Mouse (Mus musculus) lung, postnatal 10 days (tissue): ENCODE data around the gene Stn1.

ENCODE experiments used
- DNase-seq: peaks from one replicate; pipeline ENCODE4 v3.0.0; 2021

Stn1 gene

DNA sequence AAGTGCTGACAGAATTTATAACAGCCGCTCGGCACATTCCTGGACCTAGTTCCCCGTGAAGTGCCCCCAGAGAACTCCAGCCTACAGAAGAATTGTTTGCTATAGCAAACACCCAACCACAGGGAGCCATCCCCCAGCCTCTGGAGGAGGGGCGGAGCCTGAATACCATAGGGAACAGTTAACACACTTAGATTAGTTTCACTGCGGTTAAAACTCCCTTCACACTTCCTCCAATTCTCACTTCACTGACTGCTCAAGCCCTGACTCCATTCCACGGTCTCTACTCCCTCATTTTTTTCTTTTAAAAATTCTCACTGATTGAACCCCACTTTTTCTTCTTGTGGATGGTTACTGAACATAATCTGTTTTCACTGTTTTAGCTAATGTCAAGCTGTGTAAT is 1.5 kb upstream of the Stn1 start:
- peak; percentile 69 for DNase-seq

DNA sequence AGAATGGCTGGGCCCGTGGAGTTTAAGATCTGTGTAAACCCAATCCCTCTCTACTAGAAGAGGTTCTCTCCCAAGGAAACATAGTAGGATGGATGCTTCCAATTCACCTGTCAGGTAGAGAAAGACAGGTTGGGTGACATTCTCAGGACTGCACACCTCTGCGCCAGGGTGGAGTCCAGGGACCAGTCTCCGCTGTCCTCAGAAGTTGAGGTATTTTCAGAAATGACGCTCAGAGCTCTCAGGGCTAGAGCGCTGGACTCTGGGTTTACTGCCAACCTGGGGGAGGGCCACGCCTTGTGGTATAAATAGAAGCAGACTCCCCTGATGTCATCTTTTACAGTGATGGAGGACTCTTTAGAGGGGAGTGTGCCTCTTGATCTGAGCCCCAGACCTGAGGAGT is 572 bp upstream of the Stn1 start:
- DNase-seq: peak; percentile 65

DNA sequence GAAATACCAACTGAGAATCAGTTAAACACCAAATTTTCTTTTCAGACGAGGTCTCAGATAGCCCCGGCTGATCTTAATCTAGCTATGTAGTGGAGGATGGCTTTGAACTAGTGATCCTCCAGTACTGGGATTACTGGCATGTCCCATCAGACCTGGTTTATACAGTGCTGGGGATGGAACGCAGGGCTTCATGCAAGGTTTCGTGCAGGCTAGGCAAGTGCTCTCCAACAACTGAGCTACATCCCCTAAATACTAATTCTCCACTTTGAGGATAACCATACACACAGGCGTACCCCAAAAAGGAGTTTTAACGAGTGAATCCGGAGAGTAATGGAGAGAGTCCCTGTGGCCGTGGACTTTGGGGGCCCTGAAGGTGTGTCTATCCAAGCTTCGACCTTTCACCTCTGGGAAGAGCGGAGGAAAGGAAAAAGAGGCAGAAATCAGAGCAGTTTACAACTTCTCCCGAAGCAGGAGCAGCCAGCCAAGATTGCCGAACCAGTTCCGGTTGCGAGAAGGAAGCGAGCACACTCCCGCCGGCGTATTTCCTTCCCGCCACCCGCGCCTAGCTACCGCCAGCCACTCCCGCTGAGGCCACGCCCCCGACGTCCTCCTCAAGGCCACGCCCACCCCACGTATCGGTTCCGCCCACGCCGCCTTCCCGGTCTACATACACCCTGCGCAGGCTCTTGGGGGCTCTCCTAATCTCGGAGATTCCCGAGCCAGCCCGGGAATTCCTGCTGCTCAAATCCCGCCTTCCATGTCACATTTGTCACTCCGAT is 597 bp downstream of the Stn1 start:
- peak; percentile 100 for DNase-seq

DNA sequence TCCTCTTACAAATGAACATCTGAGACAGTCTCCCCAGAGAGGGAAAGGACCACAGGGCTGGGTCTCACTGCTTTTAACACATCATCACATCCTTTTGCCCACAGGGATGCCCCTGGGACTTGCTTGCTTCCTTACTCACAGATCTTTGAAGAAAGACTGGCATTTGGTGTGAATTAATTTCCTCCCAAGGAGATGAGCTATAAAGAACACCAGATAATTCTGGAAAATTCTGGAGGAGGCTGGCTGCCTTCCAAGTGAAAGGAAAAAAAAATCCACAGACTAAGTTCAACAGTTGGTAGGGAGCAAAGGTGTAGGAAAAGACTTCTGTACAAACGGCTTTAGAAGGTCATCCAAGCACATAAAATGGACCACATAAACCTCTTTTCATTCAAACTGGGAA is 3.2 kb downstream of the Stn1 start:
- no peak for DNase-seq

DNA sequence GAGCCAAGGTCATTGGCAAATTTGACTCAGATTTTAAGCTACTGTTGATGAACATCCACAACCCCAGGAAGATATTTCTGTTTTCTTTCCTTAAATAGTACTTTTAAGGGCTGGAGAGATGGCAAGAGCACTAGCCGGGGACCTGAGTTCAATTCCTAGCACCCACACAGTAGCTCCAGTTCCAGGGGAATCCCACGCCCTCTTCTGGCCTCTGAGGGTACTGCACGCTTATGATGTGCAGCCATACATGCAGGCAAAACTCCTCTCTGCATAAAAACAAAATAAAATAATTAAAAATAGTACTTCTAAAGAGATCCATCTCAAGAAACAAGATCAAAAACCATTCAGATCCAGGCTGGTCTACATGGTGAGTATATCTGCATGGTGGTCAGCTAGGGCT is 4.9 kb downstream of the Stn1 start:
- DNase-seq: peak; percentile 19

DNA sequence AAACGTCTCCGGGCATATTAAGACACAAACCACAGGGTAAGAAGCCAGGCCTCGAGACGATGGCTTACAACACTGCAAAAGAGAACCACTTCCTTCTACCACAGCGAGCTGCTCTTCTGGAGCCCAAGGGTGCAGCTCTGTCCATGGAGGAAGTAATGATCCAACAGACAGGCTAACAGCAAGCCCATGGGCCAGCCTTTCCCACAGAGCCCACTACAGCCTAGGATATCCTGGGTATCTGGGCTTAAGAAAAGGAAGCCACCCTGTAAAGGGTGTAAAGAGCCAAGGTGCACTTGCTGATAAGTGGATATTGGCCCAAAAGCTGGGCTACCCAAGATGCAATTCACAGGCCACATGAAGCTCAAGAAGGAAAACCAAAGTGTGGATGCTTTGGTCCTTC is 6.0 kb downstream of the Stn1 start:
- no peak for DNase-seq

DNA sequence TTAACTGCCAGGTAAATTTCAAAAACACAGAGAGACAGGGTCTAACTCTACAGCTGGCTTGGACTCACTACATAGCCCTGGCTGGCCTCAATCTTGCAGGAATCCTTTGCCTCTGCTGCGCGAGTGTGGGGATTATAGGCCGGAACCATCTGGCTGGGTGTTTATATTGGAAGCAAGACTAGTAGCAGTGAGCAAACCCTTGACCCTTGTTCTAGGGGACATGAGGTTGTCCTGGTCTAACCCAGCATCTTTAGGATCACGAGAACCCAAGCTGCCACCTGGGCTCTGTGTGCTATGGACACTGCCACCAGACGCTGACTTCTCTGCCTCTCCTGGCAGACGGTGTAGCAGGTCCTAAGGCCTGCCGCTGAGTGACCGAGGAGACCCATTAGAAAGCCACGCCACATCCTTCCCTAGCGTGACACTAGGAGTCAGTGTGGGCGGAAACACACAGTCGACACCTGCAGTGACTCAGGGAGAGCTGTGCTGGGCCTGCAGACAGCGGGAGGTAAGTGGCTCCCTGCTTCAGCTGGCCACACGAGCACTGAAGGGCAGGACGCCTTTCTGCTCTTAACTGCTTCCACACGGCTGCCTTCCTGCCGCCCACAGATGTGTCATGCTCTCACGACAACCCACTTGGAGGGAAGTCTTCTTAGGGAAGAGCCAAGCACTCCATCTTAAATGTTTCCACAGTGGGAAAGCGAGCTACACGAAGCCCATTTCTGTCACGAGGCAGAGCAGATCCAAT is 10.9 kb downstream of the Stn1 start:
- no peak for DNase-seq

DNA sequence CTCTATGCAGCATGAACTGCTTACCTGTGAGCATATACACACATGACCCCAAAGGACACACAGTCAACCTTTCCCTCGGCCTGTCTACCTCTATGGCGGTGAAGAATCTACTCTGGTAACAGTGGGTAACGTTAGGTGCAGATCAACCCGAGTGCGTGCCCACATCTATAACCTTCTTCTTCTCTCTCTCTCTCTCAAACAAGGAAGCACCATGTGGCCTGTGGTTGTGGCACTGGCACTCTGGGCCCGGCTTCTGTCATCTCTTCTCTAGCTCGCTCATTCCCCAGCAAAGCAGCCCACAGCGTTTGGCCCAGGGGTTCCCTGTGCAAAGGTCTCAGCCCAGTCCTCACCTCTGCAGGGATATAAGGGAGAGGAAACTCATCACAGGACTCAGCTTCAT is 12.4 kb downstream of the Stn1 start:
- no peak for DNase-seq

DNA sequence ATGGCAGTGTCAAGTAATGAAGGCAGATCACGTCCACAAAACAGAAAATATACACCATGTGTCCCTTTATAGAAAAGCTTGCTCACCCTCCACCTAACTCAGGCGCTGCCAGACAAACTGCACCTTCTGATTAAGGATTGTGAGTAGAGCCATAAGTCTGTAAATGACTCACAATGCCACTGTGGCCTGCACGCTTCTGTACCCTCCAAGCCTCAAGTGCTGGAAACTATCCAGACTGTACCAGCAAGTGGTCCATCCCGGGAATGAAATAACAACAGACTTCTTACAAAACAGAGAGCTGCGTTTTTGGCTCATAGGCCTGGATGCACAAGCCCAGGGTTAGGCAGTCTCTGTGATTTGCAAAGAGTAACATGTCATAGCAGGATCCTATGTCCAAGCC is 15.9 kb downstream of the Stn1 start:
- no peak for DNase-seq

DNA sequence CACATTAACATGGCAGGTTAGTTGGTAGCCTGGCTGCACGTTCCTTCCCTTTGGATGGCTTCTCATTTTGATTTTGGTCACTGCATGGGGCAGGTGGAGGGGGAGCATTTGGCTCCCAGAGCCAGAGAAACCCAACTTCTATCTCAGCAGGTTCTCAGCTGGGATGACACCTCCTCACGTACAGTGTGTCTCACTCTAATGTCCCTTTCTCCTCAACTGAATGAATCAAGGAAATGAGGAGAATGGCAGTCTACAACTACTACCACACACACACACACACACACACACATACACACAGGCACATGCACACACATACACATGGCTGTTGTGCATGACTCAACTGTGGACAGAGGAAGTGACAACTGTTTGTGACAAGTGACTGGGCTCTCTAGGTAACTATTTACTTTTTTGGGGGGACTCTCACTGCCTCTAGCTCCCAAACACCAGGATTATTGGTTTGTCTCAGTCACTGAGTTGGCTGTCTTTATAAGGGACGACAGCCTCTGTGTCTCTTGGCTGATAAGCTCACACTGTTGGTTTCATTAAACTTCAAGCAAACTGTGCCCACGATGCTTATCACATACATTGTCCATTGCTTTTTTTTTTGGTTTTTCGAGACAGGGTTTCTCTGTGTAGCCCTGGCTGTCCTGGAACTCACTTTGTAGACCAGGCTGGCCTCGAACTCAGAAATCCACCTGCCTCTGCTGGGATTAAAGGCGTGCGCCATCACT is 18.0 kb downstream of the Stn1 start:
- no peak for DNase-seq

DNA sequence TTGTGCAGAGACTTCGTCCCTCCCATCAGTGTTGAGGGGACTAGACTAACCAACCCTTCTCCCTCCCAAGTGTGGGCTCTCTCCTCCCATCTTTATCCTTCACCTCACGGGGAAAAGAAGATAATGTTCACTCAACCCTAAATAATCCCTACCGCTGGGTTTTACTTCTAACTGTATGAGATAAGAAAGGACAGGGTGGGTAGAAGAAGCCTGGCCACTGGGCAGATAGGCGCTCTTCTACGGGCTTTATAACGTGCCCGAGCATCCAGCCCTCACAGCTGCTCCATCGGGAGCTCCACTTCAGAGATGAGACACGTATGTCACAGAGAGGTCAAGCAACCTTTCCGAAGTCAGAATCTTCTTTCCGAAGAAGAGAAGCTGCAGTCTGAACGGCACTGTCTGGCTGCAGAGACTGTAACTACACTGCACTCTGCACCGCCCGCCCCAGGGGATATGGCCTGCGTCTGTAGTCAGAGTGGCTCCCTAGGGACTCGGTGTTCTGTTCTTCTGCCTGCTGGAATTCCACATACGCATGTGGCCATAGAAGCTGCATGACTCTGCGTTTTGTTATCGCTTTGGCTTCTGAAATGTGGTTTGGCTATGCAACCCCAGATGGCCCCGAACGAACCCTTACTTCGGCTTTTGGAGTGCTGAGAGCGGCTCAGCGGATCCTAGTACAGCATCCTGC is 18.7 kb downstream of the Stn1 start:
- no peak for DNase-seq

DNA sequence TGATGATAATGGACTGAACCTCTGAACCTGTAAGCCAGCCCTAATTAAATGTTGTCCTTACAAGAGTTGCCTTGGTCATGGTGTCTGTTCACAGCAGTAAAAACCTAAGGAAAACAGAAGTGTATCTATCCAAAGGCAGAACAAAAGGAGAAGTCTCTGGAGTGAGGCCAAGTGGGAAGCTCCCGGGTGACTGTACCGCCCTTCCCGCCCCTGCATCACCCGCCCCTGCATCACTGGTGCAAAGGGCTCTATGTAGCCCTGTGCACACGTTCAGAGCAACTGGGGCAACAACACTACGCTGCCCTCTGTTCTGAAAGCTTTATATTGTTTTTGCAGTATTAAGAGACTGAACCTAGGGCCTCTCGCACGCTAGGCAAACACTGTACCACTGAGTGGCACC is 19.7 kb downstream of the Stn1 start:
- DNase-seq: peak; percentile 61

DNA sequence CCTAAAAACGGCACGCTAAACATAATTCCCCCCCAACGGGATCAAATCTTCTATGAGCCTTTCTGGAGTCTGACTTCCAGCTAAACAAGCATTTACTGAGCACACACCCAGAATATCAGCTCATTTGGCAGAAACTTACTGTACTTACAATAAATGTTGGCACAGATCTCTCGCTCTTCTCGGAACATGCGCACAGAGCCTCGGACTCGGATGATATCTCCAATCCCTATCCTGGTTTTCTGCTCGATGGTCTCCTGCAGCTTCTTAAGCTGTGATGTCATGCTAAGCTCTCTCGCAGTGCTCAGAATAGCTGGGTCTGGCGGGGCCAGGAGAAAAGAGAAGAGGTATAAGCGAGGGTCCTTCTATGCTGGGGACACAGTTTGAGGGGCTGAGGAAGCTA is 20.4 kb downstream of the Stn1 start:
- DNase-seq: peak; percentile 38

DNA sequence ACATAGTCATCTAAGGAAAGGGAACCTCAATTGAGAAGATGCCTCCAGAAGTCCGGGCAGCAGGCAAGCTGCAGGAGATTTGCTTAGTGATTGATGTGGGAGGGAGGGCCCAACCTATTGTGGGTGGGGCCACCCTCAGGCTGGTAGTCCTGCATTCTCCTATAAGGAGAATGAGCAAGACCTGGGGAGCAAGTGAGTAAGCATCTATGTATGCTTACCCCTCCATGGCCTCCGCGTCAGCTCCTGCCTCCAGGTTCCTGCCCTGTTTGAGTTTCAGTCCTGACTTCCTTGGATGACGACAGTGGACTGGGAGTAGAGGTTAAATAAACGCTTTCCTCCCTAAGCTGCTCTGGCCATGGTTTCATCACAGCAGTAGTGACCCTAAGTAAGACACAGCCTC is 22.2 kb downstream of the Stn1 start:
- no peak for DNase-seq

DNA sequence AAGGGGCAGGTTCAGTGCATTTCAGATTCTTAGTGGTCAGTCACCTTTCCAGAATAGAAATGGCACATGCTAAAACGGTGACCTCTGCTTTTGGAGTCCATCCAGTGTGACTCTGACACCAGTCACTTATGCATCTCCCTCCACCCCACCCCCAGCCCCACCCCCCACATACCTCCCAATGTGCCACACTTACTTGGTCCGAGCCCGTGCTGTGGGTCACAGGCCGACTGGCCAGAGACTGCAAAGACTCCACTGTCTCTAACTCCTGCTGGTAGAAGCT is 23.7 kb downstream of the Stn1 start:
- no peak for DNase-seq

DNA sequence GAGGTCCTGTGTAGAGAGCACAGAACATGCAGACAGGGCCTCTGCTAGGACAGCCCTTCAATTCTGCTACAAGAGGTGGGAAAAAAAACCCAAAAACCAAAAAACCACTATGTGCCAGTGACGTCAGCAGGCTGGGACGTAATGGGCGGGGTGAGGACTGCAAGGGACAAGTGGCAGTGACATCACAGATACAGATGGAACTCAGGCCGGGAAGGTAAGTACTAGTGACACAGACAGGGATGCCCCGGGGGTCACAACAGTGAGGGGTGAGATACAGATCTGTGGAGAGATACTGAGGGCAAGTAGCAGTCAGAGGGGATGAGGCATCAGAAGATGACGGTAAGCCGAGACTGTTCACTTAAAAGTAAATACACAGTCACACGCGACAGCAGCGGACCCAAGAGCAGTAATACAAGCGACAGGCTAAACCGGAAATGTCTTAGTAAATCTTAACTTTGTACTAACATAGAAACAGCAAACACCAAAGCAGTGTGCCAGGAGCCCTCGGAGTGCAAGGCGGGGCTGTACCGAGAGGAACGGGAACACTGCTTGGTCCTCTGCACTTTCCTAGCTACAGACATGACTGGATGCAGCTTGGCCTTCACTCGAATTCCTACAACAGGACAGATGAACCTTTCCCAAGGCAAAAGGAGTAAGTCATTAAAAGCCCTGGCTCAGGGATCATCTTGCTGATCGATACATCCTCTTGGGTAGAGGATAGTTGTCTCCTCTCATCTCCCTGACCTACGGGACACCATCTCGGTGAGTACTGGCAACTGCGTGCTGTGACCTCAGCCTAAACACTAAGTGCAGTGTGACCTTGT is 24.3 kb downstream of the Stn1 start:
- peak; percentile 75 for DNase-seq

DNA sequence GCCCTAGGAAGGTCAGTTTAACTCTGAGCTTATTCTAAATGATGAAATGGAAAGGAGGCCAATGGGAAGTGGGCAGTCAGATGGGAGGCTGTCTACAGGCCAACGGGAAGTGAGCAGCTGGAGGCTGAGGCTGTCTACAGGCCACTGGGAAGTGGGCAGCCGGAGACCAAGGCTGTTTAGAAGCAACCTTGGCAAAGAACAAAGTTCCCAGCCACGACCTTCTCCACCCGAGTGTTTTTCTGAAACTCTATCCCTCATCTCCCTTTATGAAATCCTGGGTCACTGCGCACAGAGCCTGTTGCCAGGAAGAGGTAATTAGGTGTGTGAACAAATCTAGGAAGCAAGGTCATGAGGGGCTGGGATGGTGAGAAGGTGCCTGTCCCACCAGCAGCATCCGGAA is 25.3 kb downstream of the Stn1 start:
- DNase-seq: peak; percentile 71

DNA sequence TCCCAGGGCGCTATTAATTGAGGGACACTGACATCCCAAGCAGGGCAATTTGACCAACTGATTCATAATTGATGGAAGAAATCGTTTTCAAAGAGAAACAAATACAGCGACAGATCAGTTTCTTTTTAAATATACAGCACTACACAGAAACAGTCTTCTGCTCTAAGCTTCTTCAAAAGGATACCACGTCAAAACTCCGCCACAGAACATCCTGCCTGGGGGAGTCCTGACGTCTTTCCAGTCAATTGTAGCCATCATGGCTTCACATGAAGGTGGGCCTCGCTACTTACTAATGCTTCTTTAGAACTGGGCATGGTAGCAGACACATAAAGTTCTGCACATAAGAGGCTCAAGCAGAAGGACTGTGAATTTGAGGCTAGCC is 26.0 kb downstream of the Stn1 start:
- DNase-seq: no peak

DNA sequence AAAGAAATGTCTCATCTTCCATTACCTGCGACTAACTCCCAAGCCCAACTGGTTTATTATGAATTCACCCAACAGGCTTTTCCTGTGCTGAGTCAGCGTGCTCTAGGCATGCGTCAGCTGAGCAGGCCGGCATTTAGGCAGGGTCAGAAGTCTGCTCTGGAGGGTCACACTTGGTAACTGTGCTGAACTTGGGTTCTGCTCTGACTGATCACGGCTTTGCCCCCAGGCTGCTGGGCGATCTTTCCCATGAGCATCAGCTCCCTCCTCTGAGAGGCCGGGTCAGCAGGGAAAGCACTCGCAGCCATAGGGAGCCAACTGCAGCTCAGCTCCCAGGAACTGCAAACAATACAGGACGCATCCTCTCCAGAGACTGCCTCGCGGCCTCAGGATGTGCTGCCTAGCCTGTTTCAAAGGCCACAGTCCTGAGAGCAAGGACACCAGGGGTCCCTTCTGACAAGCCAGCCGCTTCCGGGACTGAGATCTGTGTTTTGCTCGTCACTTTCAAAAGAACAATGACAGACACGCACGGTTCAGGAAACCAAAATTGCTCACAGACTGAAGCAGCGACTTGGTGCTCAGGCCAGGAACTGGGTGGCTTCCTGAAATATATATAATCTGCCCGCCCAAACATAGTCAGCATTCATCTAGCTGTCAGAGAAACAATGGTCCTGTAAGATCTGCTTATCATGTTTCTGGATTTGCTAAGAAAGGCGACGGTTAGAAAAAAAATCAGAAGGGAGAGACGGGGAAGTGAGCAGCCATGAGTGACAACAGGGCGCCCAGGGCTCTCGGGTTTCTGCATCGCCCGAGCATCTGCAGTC is 26.6 kb downstream of the Stn1 start:
- DNase-seq: peak; percentile 76

DNA sequence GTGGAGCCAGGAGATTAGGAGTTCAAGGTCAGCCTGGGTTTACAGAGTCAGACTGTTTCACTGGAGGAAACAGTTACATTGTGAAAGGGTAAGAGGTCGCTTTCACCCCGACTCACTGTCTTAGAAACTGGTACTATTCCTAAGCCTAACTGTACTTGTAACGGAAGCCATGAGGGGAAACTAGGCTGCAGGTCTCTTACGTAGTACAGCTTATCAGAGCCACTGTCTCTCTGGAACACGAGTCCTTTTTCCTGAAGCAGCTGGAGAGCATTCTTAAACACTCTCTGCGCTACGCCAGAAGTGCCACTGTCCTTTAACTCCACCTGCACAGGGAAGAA is 27.2 kb downstream of the Stn1 start:
- no peak for DNase-seq

DNA sequence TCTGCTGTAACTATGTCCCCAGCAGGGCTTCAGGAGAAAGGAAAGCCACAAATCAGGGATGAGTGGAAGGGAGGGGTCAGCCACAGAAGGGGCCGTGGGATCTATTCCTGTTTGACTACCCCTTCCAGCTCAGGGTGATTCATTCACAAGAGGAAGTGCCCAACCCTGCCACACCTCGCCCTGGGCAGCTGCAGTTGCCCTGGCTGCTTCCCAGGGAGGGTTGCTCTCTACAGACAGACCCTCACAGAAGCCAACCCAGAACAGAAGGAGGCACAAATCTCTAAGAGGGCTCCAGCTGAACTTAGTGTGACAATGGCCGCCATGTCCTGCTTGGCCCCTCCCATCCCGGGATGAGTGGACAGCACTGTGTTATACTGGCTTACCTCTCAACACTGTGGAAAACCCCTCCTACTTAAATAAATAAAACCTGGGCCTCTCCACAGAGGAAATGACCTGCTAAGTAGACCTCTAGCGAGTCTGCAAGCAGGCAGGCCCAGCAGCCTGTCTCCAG is 28.5 kb downstream of the Stn1 start:
- DNase-seq: peak; percentile 76

DNA sequence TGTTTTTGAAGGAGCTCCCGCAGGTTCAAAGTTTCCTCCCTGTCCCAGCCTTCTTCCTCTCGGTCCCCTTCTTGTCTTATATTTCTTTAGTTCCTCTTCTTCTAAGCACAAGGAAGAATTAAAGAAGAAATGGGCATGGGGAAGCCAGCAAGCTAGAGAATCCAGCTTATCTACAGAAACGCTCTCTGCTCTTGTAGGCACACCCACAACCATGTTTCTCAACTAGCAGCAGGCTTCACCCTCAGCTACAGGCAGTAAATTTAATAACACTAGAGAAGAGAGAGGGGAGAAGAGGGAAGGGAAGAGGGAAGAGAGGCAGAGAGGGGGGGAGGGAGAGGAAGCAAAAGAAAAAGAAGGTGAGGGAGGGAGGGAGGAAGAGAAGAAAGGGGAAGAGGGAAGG is 29.1 kb downstream of the Stn1 start:
- DNase-seq: no peak
